Mouse (Mus musculus) heart, embryonic 14.5 days (tissue): ENCODE measurements around the gene Pik3c2g. TPM values are rescaled to one million over a fixed set of nuclear protein-coding genes. Genes with fewer than 3 reads are reported as not detected.

ENCODE experiments used
- ATAC-seq: fragments of 200-750 bp; cut with Nextera tagmentation; 2 replicates; pipeline ENCODE4 v1.8.0; 2017; ENCODE audit warnings: low read depth, moderate TSS enrichment; ENCODE audit not compliant: insufficient number of reproducible peaks, insufficient read depth, low FRiP score
- H3K27ac ChIP-seq, 2 experiments: fragments of 200-500 bp in 1 of 2; fragments of 300-500 bp in 1 of 2; sonication (generic) in 1 of 2; replicated peaks in 1 of 2; 2 replicates each; pipeline ENCODE4 v1.5.1; 2012 to 2014; ENCODE audit warnings: low read depth in 2 of 2, low read length in 2 of 2, control low read depth in 1 of 2, mild to moderate bottlenecking in 1 of 2, mixed read lengths in 1 of 2; ENCODE audit not compliant: control insufficient read depth in 1 of 2, insufficient read depth in 1 of 2
- H3K27me3 ChIP-seq: fragments of 300-500 bp; sonication (generic); 2 replicates; pipeline ENCODE4 v1.6.1; 2014; ENCODE audit warnings: mild to moderate bottlenecking, low read length, control low read depth; ENCODE audit not compliant: control insufficient read depth, insufficient read depth
- H3K36me3 ChIP-seq: fragments of 300-500 bp; sonication (generic); 2 replicates; pipeline ENCODE4 v1.6.1; 2014; ENCODE audit warnings: mild to moderate bottlenecking, control low read depth, low read length, mixed read lengths; ENCODE audit not compliant: control insufficient read depth, insufficient read depth
- H3K4me1 ChIP-seq, 2 experiments: fragments of 200-500 bp in 1 of 2; fragments of 300-500 bp in 1 of 2; sonication (generic) in 1 of 2; 2 replicates each; pipeline ENCODE4 v1.6.1; 2012 to 2014; ENCODE audit warnings: low read length in 2 of 2, control low read depth in 1 of 2, mixed read lengths in 1 of 2; ENCODE audit not compliant: control insufficient read depth in 2 of 2, insufficient read depth in 2 of 2
- H3K4me2 ChIP-seq: fragments of 300-500 bp; sonication (generic); 2 replicates; pipeline ENCODE4 v1.6.1; 2014; ENCODE audit warnings: mild to moderate bottlenecking, low read length
- H3K4me3 ChIP-seq, 2 experiments: fragments of 200-500 bp in 1 of 2; fragments of 300-500 bp in 1 of 2; sonication (generic) in 1 of 2; 2 replicates each; pipeline ENCODE4 v1.5.1; 2012 to 2014; ENCODE audit warnings: low read length in 2 of 2, mild to moderate bottlenecking in 2 of 2, control low read depth in 1 of 2, low read depth in 1 of 2, moderate library complexity in 1 of 2; ENCODE audit not compliant: control insufficient read depth in 1 of 2, insufficient read depth in 1 of 2
- H3K9ac ChIP-seq: fragments of 300-500 bp; sonication (generic); 2 replicates; pipeline ENCODE4 v1.6.1; 2014; ENCODE audit warnings: mild to moderate bottlenecking, low read length
- H3K9me3 ChIP-seq: fragments of 300-500 bp; sonication (generic); 2 replicates; pipeline ENCODE4 v1.6.1; 2016; ENCODE audit warnings: low read length, control low read depth; ENCODE audit not compliant: control insufficient read depth
- WGBS: fragments of 180-500 bp; shearing (Covaris S2); extraction: QIAGEN DNeasy Blood & Tissue Kit; methylation state at CpG from one replicate; pipeline ENCODE4 v1.1.7; 2014; 5-methylcytosine and 5-hydroxymethylcytosine counted together
- polyA plus RNA-seq: library from polyadenylated mRNA; unstranded; fragments of >200 nt; fragmentation: Nextera tagmentation; extraction: Ambion mirVana; gene quantifications from 2 replicates; pipeline ENCODE4 v1.2.1, GENCODE M21; 2014

The Pik3c2g gene
- polyA plus RNA-seq, 1 experiment from 2014 or later = 0.18 TPM

DNA sequence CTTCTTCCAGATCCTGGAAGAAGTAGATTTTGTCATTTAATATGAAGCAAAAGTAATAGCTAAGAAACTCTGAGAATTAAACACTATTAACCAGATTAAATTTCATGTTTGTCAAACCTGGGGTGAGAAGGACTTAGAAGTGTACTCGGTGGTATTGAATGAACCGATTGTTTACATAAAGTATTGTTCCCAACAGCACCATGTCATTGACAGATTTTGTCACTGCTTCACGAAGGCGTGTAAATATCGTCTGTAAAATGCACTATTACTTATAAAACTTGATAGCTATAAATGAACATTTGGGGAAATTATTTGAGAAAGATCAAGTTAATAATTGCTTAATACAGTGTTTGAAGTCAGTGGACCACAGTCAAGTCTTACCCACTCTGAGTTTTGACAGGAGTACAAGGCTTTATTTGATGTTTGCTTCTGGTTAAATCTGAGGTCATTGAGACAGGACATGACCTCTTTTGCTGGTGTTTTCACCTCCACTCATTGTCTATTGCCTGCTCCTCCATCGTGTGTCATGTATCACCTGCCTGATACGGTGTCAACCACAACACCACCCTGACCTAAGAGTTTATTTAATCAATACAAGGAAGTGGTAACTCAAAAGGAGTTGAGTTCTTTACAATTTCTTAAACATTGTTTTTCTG, 260.0 kb downstream of the Pik3c2g start:
- ATAC-seq = no peak
- no peak overlapping the region for H3K4me3 ChIP-seq
- H3K9ac ChIP-seq = no peak overlapping the region
- H3K36me3 ChIP-seq = no peaks in the 10 kb centered on the region
- no peaks in the 10 kb centered on the region for H3K27me3 ChIP-seq
- H3K9me3 ChIP-seq = no peaks in the 10 kb centered on the region
- no peak overlapping the region for H3K4me2 ChIP-seq
- H3K27ac ChIP-seq = no peak overlapping the region
- no peaks in the 10 kb centered on the region for H3K4me1 ChIP-seq
- 77% methylated on average over 7 of the region's 7 CpGs for WGBS

DNA sequence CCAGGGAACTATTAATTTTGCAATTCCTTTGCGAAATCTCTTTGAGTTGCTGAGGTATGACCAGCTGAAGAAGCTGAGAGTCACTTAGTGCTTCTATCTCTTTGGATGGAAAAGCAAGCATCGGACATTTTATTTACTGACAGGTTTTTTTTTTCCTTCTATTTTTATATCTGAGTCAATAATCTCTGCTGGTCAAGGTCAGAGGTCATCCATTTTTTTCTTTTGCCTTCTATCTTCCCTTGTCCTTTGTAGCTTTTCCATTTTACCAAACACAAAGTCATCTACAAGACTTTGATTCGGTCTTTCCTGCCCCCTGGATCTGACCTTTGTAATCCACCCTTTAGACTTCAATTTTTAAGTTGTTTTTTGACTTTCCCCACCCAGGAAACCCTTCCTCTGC, 262.9 kb downstream of the Pik3c2g start:
- H3K4me2 ChIP-seq = no peak overlapping the region
- no peaks in the 10 kb centered on the region for H3K4me1 ChIP-seq
- no peaks in the 10 kb centered on the region for H3K27me3 ChIP-seq
- H3K27ac ChIP-seq = no peak overlapping the region
- WGBS = 80% methylated on average over 3 of the region's 3 CpGs
- H3K9me3 ChIP-seq = no peaks in the 10 kb centered on the region
- no peak overlapping the region for H3K9ac ChIP-seq
- H3K36me3 ChIP-seq = no peaks in the 10 kb centered on the region
- ATAC-seq = no peak
- no peak overlapping the region for H3K4me3 ChIP-seq

DNA sequence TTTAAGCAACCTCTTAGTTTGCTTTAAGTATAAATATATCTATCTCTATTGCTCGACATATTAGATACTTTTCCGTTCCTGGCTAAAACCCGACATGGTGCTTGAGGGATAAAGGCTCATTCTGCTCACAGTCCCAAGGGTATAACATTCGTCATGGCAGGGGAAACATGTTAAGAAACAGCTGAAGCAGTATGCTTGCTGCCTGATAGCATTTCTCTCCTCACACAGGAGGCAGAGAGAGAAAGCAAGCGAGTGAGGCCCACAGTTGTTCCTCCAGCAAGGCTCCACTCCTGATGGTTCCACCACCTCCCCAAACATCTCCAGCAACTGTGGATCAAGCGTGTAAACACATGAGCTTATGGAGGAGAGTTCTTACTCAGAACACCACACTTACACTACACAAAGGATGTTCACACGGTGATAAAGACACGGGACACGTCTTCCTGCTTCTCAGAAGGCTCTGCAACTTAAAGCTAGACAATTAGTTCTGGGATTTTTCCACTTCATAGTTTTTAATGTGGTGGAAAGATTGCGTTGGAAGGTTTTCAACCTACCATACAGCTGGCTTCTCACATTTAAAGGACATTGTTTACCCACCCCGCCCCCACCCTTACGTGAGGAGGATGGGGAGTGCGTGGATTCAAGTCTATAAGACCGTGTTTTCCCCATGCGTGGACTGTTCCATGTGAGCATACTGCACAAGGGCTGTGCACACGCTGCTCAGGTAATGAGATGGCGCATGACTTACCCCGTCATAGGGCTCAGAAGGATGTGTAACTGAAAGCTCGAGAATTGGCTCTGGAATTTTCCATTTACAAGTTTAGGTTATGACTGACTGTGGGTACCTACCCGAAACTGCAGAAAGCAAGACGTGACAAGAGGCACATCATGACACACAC, 264.9 kb downstream of the Pik3c2g start:
- H3K4me3 ChIP-seq = no peak overlapping the region
- H3K4me2 ChIP-seq = no peak overlapping the region
- 73% methylated on average over 21 of the region's 21 CpGs for WGBS
- no peaks in the 10 kb centered on the region for H3K9me3 ChIP-seq
- H3K27ac ChIP-seq = no peak overlapping the region
- H3K9ac ChIP-seq = no peak overlapping the region
- H3K4me1 ChIP-seq = no peaks in the 10 kb centered on the region
- no peaks in the 10 kb centered on the region for H3K36me3 ChIP-seq
- ATAC-seq = no peak
- no peaks in the 10 kb centered on the region for H3K27me3 ChIP-seq

DNA sequence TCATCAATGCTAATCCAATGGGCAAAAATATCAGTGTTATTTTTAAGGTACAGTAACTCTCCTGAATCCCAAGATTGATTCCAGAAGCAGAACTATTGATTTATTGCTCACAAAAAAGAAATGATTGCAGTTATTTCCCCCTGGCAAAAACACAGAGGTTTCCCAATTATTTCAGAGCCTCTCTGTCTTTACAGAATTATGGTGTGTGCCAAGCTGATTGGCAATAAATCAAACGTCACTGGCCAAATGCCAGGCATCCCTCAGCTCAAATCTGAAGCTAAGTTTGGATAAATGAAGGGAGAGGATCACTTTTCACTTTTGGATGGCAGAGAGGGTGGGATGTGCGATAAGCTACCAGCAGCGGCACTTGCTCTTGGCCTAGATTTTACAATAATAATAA, 265.8 kb downstream of the Pik3c2g start:
- Histone ChIP-seq H3K36me3 (no peaks in the 10 kb centered on the region), H3K9me3 (no peaks in the 10 kb centered on the region), H3K4me3 (no peak overlapping the region), H3K4me2 (no peak overlapping the region), H3K4me1 (no peaks in the 10 kb centered on the region), H3K9ac (no peak overlapping the region), H3K27me3 (no peaks in the 10 kb centered on the region), H3K27ac (no peak overlapping the region)
- WGBS = 84% methylated on average over 3 of the region's 3 CpGs
- no peak for ATAC-seq

DNA sequence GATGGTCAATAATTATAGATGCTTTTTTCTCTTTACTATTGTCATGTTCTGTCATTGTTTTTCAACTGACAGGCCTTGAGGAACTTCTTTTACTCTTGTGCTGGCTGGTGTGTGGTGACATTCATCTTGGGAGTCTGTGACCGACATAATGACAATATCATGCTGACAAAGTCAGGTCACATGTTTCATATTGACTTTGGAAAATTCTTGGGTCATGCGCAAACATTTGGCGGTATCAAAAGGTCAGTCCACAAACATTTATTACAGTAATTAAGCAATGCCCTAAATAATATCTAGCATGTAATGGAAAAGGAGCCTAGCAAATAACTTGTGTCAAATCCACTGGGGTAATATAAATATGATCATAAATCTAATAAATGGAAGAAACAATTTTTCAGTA, 273.1 kb downstream of the Pik3c2g start:
- no peaks in the 10 kb centered on the region for H3K4me1 ChIP-seq
- WGBS = 89% methylated on average over 3 of the region's 3 CpGs
- H3K36me3 ChIP-seq = no peaks in the 10 kb centered on the region
- ATAC-seq = no peak
- H3K4me2 ChIP-seq = no peak overlapping the region
- H3K9ac ChIP-seq = no peak overlapping the region
- H3K27me3 ChIP-seq = no peaks in the 10 kb centered on the region
- no peak overlapping the region for H3K4me3 ChIP-seq
- no peaks in the 10 kb centered on the region for H3K9me3 ChIP-seq
- no peak overlapping the region for H3K27ac ChIP-seq

DNA sequence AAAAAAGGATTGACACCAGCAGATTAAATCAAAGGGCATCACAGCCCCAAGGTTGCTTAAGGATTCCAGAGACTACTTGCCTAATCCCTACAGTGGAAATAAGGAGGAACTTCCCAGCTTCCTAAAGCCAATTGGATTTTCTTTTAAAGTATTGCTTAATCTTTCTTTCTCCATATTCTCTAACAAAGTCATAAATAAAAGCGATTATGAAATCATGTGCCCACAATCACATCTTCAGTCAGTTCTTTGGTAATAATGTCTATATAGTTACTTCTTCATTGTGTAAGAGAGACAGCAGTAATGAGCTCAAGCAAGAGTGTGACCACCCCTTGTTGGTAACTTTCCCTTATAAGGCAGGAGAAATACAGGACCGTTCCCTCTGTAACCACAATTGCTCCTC, 274.5 kb downstream of the Pik3c2g start:
- no peaks in the 10 kb centered on the region for H3K9me3 ChIP-seq
- H3K36me3 ChIP-seq = no peaks in the 10 kb centered on the region
- 60% methylated on average over 2 of the region's 2 CpGs for WGBS
- no peak overlapping the region for H3K27ac ChIP-seq
- ATAC-seq = no peak
- H3K4me2 ChIP-seq = no peak overlapping the region
- H3K27me3 ChIP-seq = no peaks in the 10 kb centered on the region
- H3K9ac ChIP-seq = no peak overlapping the region
- no peak overlapping the region for H3K4me3 ChIP-seq
- H3K4me1 ChIP-seq = no peaks in the 10 kb centered on the region

DNA sequence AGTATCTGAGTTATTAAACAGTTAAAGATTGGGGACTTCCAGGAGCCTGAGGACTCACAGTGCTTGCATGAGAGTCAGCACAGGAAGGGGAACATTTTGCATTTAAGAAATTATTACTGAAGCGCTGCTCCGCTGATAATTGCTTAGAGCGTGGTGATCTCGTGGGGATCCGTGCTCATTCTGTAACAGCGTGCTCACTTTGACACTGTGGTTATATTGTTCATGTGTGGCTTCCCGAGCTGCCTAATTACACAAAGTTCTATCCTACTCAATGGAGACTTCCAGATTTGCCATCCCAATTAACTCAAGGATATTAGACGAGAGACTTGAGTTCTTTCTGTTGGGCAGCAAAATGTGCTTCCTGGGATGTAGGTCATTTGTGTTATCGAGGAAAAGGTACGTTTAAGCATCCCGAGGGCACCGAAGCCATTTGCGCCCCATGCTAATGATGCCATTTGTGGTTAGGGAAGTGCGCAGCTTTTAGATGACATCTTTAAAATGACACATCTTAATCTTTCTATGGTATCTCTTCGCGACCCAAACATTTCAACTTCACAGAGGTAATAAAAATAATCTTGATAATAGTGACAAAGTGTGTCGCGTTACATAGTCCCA, 278.1 kb downstream of the Pik3c2g start:
- no peak overlapping the region for H3K4me2 ChIP-seq
- H3K9me3 ChIP-seq = no peaks in the 10 kb centered on the region
- WGBS = 91% methylated on average over 18 of the region's 18 CpGs
- no peak for ATAC-seq
- no peaks in the 10 kb centered on the region for H3K27me3 ChIP-seq
- H3K36me3 ChIP-seq = no peaks in the 10 kb centered on the region
- H3K4me1 ChIP-seq = no peaks in the 10 kb centered on the region
- no peak overlapping the region for H3K27ac ChIP-seq
- H3K4me3 ChIP-seq = no peak overlapping the region
- no peak overlapping the region for H3K9ac ChIP-seq
